Mouse (Mus musculus) heart, postnatal 10 days (tissue): Measurements from ENCODE around the gene Txnrd2. TPM values are rescaled to one million over a fixed set of nuclear protein-coding genes. Genes with fewer than 3 reads are reported as not detected.
A peak's percentile ranks its signal among the peaks of the same experiment; 100 is the strongest.

Experiments used
- DNase-seq, 2 experiments: peaks; one replicate each; pipeline ENCODE4 v3.0.0; 2021
- intact Hi-C: fragments of 180-260 bp; cut with DNase I; formaldehyde crosslinking; loops from one replicate; pipeline ENCODE4 v1.15.1; 2025
- total RNA-seq, 2 experiments: library from RNA; stranded (reverse); gene quantifications; 2 replicates each; pipeline ENCODE4 v1.2.3; 2021

Txnrd2 gene
- total RNA-seq, 2 experiments from 2014 or later, result 30.0 to 32.0 TPM

DNA sequence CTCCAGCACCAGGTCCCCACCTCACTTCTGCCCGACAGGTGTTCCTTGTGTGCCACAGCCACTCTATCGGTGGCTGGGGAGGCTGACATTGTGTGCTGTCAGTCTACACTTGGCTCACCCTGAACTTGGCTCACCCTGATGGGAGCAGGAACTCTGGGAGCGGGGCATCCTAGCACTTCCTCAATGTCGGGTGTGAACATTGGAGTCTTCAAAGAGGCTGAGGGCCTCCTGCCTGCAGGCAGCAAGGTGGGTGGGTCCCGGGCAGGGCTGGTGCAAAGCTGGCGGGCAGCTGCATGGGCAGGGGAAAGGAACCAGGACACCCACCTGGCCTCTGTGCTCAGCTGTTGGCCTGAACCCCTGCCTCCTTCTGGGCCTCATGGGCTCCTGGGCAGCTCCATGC, 9.9 kb downstream of the Txnrd2 start:
- intact Hi-C loops, result no loop called here
- no peak for DNase-seq

DNA sequence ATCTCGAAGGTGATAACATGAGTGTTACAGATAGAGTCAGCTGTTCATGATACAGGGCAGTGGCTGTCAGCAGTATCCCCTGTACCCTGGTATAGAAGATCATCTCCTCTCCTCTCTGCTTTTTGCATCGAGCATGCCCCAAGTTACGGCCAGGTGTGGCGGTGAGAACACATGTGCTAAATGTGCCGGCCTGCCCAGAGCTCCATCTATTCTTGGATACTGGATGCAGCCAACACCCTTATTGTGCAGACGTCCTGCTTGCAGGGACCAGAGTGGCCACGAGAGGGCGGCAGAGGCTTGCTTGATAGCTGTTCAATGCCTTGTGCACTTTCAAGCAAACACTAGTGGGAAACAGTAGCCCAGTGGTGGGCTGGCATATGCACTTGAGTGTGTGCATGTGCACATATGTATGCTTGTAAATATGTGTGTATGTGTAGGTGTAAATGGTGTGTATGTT, 17.2 kb downstream of the Txnrd2 start:
- peak; percentile 96 to 99 for DNase-seq
- intact Hi-C loops, result loop anchor here (1.0 to 10.0 kb wide), 4 partner anchors 55 to 351 kb away; partner anchors contain the start of genes Gnb1l and Rtl10

DNA sequence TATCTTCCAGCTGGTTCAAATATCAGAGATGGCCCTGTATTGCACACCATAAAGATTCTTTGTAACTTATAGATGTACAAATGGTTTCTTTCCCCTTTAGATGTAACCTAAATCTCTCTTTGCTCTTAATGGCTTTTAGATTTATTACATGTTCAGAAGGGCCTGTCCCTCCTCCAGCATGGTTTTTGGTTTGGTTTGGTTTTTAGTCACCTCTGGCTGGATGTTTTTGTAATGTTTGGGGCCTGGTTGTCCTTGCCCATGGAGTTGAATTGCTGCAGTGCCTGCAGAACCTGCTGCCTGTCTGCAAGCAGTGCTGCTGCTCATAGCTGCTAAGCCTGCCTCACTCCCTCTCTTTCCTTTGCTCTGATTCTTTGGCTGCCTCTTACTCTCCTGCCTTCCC, 21.1 kb downstream of the Txnrd2 start:
- intact Hi-C loops, result loop anchor here (10.0 kb wide), 1 partner anchor 348 kb away; no protein-coding TSS in a partner anchor
- DNase-seq, result no peak

DNA sequence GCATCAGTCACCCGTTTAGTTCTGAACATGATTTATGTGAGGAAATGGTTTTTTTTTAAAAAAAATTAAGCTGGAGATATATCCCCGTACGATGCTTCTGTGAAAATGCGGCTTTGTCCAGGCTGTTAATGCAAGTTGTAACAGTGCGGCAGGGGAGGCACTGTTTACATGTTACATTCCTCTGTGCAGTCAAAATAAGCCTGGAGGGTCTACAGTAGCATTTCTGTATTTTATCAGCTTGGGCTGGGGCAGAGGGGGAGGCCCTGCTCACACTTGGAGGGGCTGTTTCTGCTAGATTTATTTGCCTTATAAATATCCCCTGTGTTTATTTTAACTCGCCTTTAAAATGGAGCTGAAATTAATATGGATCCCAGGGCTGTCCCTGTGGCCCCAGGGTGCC, 21.9 kb downstream of the Txnrd2 start:
- intact Hi-C loops, result loop anchor here (10.0 kb wide), 1 partner anchor 347 kb away; no protein-coding TSS in a partner anchor
- no peak for DNase-seq

DNA sequence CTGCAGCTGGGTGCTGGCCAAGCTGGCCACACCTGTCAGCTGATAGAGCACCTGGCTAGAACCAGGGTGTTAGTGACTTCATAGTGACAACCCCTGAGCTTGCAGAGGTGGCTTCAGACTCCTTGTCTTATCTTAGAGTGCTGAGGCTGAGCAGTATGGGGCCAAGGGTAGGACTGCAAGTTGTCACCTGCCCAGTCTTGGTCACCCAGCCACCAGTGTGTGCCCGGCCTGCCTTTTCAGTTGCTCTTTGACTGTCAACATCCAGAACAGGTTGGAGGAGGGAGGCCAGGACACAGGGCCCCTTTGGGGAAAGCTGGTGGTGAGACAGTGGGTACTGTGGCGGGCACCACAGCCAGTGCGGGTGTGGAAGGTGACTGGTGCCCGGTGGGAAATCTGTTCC, 22.8 kb downstream of the Txnrd2 start:
- DNase-seq, result no peak
- intact Hi-C loops, result loop anchor here (10.0 kb wide), 1 partner anchor 346 kb away; no protein-coding TSS in a partner anchor

DNA sequence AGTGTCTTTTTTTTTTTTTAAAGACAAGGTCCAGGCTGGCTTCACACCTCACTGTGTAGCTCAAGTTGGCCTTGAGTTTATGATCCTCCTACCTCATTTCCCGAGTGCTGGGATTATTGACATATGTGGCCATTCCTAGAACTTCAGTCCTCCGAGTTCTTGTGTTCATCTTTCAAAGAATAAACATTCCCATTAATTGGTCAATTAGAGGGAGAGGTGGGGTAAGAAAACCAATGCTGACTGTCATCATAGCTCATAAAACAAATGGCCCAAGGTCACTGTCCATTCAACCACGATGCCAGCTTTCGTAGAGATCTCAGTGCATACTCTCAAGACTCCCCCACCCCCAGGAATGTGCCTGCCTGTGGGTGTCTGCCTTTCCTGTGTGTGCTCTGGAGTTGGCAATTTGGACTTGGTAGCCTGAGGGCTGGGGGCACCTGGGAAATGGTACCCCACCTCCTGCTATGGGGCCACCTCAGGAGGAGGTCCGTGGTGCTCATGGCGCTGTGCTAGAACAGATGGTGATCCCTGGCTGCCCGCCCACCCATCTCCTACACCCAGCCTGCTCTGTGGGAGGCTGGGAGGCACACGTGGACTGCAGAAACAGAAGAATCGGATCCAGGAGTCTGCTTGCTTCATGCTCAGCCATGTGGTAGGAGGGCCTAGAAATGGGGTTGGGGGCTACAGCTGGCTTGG, 25.4 kb downstream of the Txnrd2 start:
- DNase-seq, result no peak
- intact Hi-C loops, result no loop called here

DNA sequence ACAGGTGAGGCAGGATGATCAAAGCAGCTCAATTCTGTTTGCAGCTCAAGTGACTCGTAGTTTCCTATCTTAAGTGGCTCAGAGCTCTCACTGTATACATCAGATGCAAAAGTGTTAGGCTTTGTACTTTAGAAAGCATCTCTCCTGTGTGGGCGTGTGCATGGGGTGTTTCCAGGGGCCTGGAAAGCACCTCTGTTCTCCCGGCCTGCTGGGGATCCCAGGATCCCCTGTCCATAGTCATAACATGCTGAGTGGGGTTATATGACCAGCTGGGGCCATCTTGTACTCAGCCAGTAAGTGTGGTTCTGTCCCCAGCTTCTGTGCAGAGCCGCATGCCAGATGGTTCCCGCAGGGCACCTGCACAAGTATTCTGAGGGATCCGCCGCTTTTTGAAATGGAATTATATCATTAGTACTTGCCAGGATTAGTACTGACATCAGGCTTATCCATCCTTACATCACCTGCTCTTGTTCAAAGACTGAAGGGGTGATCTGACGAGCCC, 26.2 kb downstream of the Txnrd2 start:
- intact Hi-C loops, result no loop called here
- DNase-seq, result no peak

DNA sequence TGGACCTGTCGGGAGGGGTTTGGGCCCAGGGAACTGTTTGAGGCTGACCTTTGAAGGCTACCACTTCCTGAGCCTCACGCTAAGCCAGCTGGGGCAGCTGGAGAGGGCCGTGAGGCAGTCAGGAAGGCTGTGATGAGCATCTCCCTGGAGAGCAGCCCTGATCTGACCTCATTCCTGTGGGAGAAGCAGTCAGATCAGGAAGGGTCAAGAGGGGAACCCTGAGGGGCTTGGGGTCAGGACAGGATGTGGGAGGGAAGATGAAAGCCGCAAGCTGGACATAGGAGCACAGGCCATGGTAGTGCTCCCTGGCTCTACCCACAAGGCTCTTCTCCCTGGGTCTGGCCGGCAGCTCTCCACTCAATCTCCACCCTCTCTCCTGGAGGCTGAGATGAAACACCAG, 27.7 kb downstream of the Txnrd2 start:
- intact Hi-C loops, result no loop called here
- peak in 1 of 2 experiments; percentile 18 for DNase-seq

DNA sequence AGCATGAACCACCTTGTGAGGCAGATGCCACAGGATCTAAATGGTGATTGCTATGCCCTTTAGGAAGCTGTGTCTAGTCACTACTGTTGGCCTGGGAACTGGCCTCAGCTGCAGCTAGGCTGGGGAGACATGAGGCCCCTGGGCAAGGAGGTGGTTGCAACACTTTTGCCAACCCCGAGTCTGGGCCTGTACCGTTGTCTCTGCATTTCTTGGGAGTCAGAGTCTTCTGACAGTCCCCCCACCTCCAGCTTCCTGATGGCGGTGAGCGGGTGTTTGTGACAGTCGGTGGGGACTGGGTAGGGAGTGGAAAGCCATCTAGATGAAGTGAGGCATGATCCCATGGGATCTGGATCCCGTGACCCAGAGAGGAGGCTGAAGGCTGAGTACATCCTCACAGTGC, 29.2 kb downstream of the Txnrd2 start:
- intact Hi-C loops, result no loop called here

DNA sequence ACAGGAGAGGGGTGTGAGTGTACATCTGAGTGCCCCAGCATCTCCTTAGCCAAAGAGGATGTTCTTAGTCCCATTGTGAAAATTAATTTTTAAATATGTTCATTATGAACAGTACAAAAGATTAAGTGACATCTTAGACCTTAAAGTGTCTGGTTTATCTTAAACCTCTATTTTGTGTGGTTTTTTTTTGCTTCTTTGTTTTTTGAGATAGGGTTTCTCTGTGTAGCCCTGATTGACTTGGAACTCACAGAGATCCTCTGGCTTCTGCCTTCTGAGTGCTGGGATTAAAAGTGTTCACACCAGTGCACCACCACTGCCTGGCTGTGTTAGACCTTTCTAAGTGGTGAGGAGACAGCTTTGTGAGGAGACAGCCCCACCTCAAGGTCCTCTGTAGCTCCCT, 32.5 kb downstream of the Txnrd2 start:
- no peak for DNase-seq
- intact Hi-C loops, result no loop called here

More for the DNA sequence above, 29.2 kb downstream of the Txnrd2 start:
- DNase-seq, result no peak

DNA sequence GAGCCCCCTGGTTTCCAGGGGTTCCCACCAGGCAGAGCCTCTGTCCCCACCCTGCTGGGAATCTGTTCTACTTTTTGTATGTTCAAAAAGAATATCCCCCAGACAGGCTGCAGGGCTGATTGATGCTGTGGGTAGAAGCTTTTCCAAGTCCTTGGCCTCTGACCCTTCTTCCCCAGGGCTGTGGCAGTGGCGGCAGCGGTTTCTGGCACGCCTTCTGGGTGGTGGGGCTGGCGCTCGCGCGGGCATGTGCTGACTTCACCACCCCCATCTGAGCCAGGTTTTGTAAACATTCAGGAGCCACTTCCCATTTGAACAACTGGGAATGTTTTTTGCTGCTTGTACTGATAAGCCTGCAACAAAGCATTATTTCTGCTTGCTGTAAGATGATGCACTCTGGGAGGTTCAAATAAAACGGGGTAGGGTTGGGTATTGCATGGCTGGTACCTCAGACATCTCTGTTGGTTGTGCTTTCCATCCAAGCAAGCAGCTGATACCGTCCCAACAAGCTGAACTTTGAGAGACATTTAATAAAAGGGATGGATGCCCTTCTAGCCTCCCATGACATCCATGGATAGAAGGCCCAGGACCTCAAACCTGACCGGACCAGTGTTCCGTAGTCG, 33.3 kb downstream of the Txnrd2 start:
- DNase-seq, result peak in 1 of 2 experiments; percentile 25
- intact Hi-C loops, result no loop called here

DNA sequence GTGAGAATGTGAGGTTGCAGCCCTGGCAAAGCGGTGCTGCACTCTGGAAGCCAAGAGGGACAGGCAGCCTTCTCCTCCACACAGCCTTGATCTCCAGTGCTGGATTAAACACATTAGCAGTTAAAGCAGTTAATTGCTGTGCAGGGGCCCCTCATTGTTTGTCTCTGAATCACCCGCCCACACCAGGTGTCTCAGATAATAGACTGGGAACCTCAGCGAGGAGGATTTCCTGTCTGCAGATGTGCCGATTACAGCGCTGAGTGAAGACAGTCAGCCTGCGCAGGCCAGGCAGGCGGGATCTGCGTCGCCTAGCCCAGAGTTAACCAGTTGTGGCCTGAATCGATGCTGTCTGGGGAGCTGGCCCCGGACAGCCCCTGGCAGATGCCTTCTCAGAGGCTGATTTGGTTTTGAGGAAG, 33.8 kb downstream of the Txnrd2 start:
- intact Hi-C loops, result loop anchor here (5.0 kb wide), 1 partner anchor 37 kb away; the partner anchor contains the start of genes Gnb1l and Rtl10
- DNase-seq, result peak; percentile 53 to 60

DNA sequence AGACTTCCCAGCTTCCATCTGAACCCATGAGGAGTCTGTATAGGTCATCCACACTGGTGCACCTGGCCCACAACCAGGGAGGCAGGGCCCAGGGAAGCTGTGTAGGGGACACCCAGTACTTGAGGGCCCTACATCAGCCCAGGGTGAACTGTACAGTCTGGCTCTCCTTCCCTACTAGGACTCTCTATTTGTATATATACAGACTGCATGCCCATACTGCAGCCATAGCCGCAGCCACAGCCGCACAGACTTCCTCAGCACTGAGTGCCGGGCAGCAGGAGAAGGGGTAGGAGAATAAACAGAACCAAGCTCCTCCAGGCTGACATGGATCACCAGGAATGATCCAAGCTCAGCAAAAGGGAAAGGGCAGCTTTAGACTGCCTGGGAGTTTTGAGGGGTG, 34.6 kb downstream of the Txnrd2 start:
- DNase-seq, result no peak
- intact Hi-C loops, result loop anchor here (5.0 kb wide), 1 partner anchor 36 kb away; the partner anchor contains the start of genes Gnb1l and Rtl10

DNA sequence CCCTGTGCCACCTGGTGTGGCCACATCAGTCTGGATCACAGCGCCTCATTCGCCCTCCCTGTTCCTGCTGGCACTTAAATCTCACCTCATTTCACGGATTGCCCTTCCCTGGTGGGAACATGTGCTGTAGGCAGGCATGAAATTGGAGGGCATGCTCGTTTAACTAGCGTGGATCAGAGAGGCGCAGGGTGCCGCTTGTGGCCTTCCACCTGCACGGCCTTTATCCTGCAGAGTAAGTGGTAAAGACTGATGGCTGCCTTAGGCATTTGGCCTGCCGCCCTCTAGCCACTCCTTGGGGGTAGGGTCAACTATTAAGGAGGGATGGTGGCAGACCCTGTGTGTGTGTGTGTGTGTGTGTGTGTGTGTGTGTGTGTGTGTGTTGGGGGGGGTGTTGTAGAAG, 35.8 kb downstream of the Txnrd2 start:
- no peak for DNase-seq
- intact Hi-C loops, result loop anchor here (5.0 kb wide), 1 partner anchor 35 kb away; the partner anchor contains the start of genes Gnb1l and Rtl10

DNA sequence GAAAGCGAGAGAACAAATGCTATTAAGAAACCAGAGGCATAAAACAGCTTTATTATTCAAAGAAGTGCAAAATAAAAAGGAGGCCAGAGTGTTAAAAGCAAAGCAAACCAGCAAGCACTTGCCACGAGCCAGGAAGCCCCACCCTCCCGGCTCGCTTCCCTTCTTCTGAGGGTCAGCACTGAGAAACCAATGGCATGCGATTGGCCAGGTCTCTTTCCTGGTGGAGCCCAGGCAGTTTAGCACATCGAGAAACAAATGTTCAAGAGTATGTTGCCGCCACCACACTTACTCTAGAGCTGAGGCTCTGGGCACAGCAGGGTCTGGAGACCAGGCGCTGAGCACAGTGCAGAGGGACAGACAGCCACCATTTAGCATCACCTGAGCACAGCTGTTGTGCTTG, 36.4 kb downstream of the Txnrd2 start:
- intact Hi-C loops, result loop anchor here (5.0 kb wide), 1 partner anchor 35 kb away; the partner anchor contains the start of genes Gnb1l and Rtl10
- DNase-seq, result peak; percentile 33 to 44

DNA sequence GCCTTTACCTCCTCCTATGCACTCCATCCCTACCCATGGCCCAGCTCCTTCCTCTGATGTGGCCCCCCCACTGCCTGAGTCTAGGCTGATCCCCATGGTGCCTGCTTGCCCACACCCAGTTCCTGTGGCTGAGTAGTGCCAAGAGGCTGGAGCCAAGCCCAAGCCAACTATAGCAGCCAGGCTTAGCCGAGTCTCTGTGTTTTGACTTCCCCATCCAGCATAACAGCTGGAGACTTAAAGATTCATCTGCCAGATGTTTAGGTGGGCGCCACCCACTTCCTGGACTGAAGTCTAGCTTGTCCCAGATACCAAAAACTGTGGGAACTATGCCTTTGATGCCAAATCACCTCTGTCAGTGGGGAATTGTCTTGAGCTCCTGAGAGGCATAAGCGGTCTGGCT, 38.1 kb downstream of the Txnrd2 start:
- DNase-seq, result peak; percentile 49 to 61
- intact Hi-C loops, result loop anchor here (5.0 kb wide), 1 partner anchor 33 kb away; the partner anchor contains the start of genes Gnb1l and Rtl10

DNA sequence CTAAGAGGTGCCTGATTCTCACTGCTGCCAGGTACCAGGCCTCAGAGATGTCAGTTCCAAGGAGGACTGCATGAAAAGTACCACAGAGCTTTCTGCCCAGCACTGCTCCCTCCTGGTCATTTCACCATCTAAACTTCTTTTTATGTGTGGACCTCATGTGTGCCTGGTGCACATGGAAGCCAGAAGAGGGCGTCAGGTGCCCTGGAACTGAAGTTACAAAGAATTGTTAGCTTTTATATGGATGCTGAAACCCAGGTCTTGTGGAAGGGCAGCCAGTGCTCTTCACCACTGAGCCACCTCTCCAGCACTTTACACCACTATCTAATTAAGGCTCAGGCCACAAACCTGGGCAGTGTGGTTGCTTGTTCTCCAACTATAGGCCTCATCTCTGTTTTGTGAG, 44.6 kb downstream of the Txnrd2 start:
- intact Hi-C loops, result no loop called here
- no peak for DNase-seq

DNA sequence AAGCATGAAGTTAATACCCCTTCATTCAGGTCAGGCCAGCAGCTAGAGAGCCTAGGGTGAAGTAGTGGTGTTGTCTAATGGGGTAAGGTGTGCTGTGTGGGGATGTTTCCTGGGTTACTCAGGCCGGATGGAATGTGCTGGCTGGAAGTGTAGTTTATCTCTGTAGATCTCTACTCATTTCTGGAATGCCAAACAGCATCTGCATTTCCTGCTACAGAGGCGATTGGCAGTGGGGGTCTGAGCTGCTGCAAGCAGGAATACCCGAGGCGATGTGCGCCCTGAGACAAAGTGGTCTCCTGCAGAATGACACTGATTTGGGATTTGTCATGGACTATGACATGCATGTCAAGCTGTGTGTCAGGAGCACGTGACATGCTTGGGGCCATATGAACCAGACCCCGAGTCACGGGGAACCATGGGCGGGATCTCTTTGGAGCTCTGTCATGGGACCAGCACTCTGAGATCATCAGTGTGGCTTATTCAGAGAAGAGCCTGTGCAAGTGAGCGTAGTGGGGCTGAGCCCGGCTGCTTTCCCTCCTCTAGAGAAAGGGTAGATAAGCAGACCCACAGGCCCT, 45.3 kb downstream of the Txnrd2 start:
- intact Hi-C loops, result no loop called here
- no peak for DNase-seq

DNA sequence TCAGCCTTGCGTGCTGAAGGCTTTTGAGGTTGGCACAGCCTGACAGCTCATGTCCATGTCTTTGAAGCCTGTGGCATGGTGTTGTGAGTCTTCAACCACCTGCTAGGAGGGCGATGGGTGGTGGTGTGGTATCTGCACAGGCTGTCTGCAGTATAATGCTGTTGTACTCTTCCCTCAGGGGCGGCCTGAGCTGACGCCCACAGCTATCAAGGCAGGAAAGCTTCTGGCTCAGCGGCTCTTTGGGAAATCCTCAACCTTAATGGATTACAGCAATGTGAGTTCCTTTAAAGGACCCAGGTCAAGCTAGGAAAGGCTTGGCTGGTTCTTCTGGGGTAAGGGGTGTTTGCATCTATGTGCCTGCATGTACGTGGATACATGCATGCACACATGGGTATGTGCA, 45.8 kb downstream of the Txnrd2 start:
- intact Hi-C loops, result no loop called here
- no peak for DNase-seq

DNA sequence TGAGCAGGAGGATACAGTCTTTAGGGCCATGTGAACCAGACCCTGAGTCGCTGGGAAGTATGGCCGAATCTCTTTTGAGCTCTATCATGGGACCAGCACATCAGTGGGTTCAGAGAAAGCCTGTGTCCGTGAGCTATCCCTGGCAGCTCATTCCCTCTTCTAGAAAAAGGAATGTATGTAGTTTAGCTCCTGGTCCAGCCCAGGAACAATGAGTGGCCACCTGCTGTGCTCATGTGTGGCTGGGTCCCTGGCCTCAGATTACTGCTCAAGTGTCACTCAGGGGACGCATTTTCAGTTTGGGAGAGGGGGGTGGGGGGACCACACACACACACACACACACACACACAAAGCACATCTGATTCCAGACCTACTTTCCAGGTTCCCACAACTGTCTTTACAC, 46.2 kb downstream of the Txnrd2 start:
- no peak for DNase-seq
- intact Hi-C loops, result no loop called here

DNA sequence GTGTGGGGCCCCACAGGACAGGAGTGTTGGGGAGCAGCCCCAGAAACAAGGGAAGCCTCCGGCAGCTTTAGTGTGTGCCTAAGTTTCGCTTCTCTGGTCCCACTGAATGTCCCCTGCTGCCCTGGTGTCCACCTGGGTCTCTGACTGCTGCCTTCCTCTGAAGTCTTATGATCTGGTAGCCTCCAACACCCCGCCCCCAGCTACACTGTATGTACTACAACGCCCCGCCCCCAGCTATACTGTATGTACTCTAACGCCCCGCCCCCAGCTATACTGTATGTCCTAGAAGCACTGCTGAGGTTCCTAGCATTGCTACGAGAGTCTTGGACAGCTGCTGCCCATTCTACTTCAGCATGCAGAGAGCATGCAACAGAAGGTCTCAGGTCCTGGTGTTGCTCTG, 46.8 kb downstream of the Txnrd2 start:
- intact Hi-C loops, result no loop called here
- no peak for DNase-seq
